Mouse (Mus musculus) small intestine, adult 2 months (tissue): ENCODE measurements around the gene Spock2. TPM values are rescaled to one million over a fixed set of nuclear protein-coding genes. Genes with fewer than 3 reads are reported as not detected.

Experiments used
- H3K27ac ChIP-seq: fragments of 200-500 bp; 2 replicates; pipeline ENCODE4 v1.5.1; 2012; ENCODE audit warnings: low read depth, low read length, control low read depth, inconsistent platforms; ENCODE audit not compliant: insufficient read depth
- H3K27me3 ChIP-seq: fragments of 200-500 bp; 2 replicates; pipeline ENCODE4 v1.6.1; 2012; ENCODE audit warnings: mild to moderate bottlenecking, moderate library complexity, low read length, inconsistent platforms; ENCODE audit not compliant: control insufficient read depth, insufficient read depth
- H3K36me3 ChIP-seq: fragments of 200-500 bp; 2 replicates; pipeline ENCODE4 v1.6.1; 2012; ENCODE audit warnings: mild to moderate bottlenecking, low read length, control low read depth, inconsistent platforms; ENCODE audit not compliant: control insufficient read depth, insufficient read depth
- H3K4me1 ChIP-seq: fragments of 200-500 bp; 2 replicates; pipeline ENCODE4 v1.6.1; 2012; ENCODE audit warnings: low read length, inconsistent platforms, mixed read lengths; ENCODE audit not compliant: control insufficient read depth, insufficient read depth, insufficient read length
- H3K4me3 ChIP-seq: fragments of 200-500 bp; 2 replicates; pipeline ENCODE4 v1.5.1; 2012; ENCODE audit warnings: low read depth, mild to moderate bottlenecking, control low read depth, inconsistent platforms, low read length, moderate library complexity
- CTCF ChIP-seq: fragments of 200-500 bp; IDR thresholded peaks from 2 replicates; pipeline ENCODE4 v1.5.1; 2012; ENCODE audit warnings: low read depth, mild to moderate bottlenecking, control low read depth, inconsistent platforms, low read length, moderate library complexity, mixed read lengths; ENCODE audit not compliant: insufficient replicate concordance, insufficient read length; ENCODE audit errors: extremely low read depth
- POLR2A ChIP-seq: fragments of 200-500 bp; IDR thresholded peaks from 2 replicates; pipeline ENCODE4 v1.6.1; 2012; ENCODE audit warnings: low read depth, mild to moderate bottlenecking, control low read depth, inconsistent platforms, low read length, moderate library complexity
- WGBS: fragments of 180-500 bp; shearing (Covaris S2); methylation state at CpG from one replicate; pipeline ENCODE4 v1.1.7; 2018; 5-methylcytosine and 5-hydroxymethylcytosine counted together
- polyA plus RNA-seq: library from polyadenylated mRNA; depleted of rRNA; stranded (reverse); fragments of >200 nt; gene quantifications from 2 replicates; pipeline ENCODE4 v1.2.3, GENCODE M21; 2012

Spock2 gene
- polyA plus RNA-seq, 1 experiment, result 2.8 TPM

DNA sequence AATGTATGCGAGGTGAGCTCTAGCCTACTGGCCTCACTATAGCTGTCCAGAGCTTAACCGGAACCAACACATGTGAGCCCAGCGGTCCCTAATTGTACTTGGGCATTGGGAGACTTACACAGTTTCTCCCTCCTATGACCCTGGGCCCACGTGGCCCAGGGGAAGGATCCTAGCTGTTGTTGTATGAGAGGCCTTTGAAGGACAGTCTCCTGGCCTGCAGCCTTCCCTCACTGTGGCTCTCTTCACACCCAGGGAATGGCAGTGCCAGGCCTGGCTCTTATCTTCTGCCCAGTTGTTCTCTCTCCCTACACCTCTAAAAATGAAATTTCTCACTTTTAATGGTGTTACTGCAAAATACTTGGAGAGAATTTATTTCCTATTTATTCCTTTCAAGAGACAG, 11.0 kb downstream of the Spock2 start:
- TF ChIP-seq POLR2A, result no peak
- TF ChIP-seq CTCF, result no peak
- no peak overlapping the region for H3K27ac ChIP-seq
- no peak overlapping the region for H3K4me3 ChIP-seq
- no peaks in the 10 kb centered on the region for H3K27me3 ChIP-seq
- H3K36me3 ChIP-seq, result no peaks in the 10 kb centered on the region
- WGBS, result 80% methylated on average over 4 of the region's 4 CpGs
- H3K4me1 ChIP-seq, result peaks cover 5% of the 10 kb centered on the region; the same call in 1 of the 2 replicates

DNA sequence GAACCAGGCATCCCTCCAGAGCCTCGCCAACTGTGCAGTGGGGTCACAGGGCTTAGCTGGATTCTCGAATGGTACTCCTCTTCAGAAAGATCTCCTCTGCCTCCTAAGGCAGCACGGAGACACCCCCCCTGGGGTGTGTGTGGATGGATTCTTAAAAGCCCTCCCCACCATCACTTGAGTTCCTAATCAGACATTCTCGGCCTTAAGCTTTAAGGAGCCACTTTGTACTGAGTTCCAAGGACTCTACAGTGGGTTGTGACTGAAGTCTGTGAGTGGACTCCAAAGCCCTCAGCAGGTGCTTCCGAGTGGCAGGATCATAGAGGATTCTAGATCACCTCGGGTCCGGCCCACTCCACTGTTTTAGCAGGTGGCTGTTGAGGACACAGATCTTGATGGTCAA, 12.4 kb downstream of the Spock2 start:
- Histone ChIP-seq H3K27me3 (no peaks in the 10 kb centered on the region), H3K36me3 (no peaks in the 10 kb centered on the region), H3K4me3 (no peak overlapping the region), H3K4me1 (peaks cover 5% of the 10 kb centered on the region; the same call in 1 of the 2 replicates), H3K27ac (no peak overlapping the region)
- WGBS, result 84% methylated on average over 7 of the region's 7 CpGs
- TF ChIP-seq CTCF (no peak), POLR2A (no peak)

- no peaks in the 10 kb centered on the region for H3K36me3 ChIP-seq
- H3K27me3 ChIP-seq, result no peaks in the 10 kb centered on the region
- no peak for TF ChIP-seq POLR2A
- TF ChIP-seq CTCF, result no peak
- H3K4me3 ChIP-seq, result no peak overlapping the region
- no peak overlapping the region for H3K27ac ChIP-seq
- peaks cover 5% of the 10 kb centered on the region; the same call in 1 of the 2 replicates for H3K4me1 ChIP-seq
- 82% methylated on average over 4 of the region's 4 CpGs for WGBS
These were observed 14.6 kb downstream of the Spock2 start for GRCm38 (mm10) chr10:60120630-60121029.

DNA sequence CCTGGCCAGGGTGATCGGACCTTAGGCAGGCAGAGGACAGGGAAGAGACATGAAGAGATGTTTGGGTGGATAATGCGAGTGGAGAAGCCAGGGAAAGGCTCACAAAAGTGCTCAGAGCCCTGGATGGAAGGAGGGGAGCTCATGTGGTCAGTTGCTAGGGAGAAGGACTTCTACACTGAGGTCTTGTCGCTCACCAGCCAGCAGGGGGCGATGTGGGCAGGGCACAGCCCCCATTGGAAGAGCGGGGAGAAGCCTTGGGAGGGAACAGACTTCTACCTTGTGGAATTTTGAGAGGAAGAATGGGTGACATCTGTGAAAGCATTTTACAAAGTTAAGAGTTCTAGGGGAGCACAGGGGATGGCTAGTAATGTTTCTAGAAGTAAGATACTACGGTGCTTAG, 18.1 kb downstream of the Spock2 start:
- Histone ChIP-seq H3K27ac (no peak overlapping the region), H3K27me3 (no peaks in the 10 kb centered on the region), H3K4me3 (no peak overlapping the region), H3K4me1 (no peaks in the 10 kb centered on the region), H3K36me3 (no peaks in the 10 kb centered on the region)
- TF ChIP-seq POLR2A, result no peak
- TF ChIP-seq CTCF, result peak; percentile 58; the same call in 1 of the 2 replicates
- 68% methylated on average over 6 of the region's 6 CpGs for WGBS

DNA sequence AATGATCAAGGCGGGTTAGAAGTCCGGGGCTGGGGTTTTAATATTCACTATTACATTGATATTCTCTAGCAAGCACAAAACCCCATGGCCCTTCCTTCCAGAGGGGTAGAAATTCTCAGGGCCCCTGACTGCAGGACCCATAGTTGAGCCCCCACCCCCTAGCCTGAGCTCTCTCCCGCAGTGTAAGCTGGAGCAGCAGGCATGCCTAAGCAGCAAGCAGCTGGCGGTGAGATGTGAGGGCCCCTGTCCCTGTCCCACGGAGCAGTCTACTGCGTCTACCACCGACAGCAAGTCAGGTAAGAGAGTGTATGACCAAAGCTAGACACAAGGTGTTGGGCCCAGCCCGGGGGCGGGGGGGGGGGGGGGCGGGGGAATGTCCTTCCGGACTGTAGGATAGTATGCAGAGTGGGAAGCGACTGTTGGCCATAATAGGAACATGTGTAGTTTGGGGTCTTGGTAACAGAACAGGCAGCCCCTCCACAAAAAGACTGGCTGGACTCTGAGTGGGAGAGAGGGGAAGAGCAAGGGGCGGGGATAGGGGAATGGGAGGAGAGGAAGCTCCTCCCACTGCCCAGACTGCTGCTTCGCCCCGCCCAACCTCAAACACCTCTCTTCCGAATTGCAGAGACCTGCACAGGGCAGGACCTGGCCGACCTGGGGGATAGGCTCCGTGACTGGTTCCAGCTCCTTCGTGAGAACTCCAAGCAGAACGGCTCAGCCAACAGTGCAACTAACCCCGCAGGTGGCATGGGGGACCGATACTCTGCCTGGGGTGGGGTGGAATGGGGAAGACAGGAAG, 19.7 kb downstream of the Spock2 start:
- no peaks in the 10 kb centered on the region for H3K27me3 ChIP-seq
- H3K27ac ChIP-seq, result no peak overlapping the region
- H3K4me3 ChIP-seq, result peak overlapping the region; percentile 18
- TF ChIP-seq CTCF (no peak), POLR2A (no peak)
- 29% methylated on average over 22 of the region's 22 CpGs for WGBS
- H3K4me1 ChIP-seq, result no peaks in the 10 kb centered on the region
- H3K36me3 ChIP-seq, result no peaks in the 10 kb centered on the region

- no peaks in the 10 kb centered on the region for H3K36me3 ChIP-seq
- no peaks in the 10 kb centered on the region for H3K27me3 ChIP-seq
- no peak overlapping the region for H3K27ac ChIP-seq
- 90% methylated on average over 9 of the region's 9 CpGs for WGBS
- no peak overlapping the region for H3K4me3 ChIP-seq
- no peaks in the 10 kb centered on the region for H3K4me1 ChIP-seq
- TF ChIP-seq CTCF, result no peak
- TF ChIP-seq POLR2A, result no peak
These were observed 22.3 kb downstream of the Spock2 start for GRCm38 (mm10) chr10:60128287-60128686.

DNA sequence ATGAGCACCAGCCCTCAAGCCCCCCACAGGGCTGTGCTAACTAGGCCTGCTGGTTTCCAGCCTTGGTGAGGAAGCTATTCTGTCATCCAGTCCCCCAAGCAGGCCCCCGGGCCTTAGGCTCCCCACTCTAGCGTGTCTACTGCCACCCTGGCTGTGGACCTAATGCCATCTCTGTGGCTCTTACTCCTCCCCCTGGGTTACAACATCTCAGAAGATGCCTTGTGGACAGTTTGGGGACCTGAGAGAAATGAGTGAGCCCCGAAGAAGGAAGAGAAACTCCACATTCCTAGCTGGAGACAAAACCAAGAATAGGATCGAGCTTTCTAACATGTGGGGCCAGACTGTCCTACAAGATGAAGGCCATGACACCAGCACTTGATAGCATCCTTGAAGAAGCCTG, 24.5 kb downstream of the Spock2 start:
- WGBS, result 82% methylated on average over 4 of the region's 4 CpGs
- no peaks in the 10 kb centered on the region for H3K4me1 ChIP-seq
- H3K4me3 ChIP-seq, result no peak overlapping the region
- no peaks in the 10 kb centered on the region for H3K27me3 ChIP-seq
- no peaks in the 10 kb centered on the region for H3K36me3 ChIP-seq
- TF ChIP-seq POLR2A (no peak), CTCF (no peak)
- H3K27ac ChIP-seq, result no peak overlapping the region
